Mouse (Mus musculus) thymus, postnatal 25 days (tissue): ENCODE results near the gene Olfr398.

Experiments used
- DNase-seq: peaks from one replicate; pipeline ENCODE4 v3.0.0; 2022

Olfr398 gene

DNA sequence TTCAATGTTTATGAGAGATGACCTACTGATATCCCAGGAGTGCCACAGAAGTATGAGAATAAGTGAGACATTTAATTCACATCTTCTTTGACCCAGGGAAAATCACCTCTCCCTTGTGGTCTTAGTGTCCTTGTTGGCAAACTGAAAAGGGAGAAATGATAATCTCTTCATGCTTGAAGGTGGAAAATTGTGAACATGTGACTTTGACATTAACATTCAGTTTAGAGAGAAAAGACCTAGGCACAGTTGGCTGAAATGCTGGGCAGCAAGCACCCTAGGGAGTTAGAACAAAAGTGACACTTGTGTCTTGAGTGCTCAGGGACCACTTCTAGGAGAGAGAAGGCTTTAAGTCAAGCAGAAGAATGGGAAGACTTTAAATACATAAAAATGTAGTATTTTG lies at the start of gene Olfr398:
TSS of gene Olfr398 (minus strand) at position 101 of the 400 bp plus-strand sequence.
- DNase-seq, result no peak

DNA sequence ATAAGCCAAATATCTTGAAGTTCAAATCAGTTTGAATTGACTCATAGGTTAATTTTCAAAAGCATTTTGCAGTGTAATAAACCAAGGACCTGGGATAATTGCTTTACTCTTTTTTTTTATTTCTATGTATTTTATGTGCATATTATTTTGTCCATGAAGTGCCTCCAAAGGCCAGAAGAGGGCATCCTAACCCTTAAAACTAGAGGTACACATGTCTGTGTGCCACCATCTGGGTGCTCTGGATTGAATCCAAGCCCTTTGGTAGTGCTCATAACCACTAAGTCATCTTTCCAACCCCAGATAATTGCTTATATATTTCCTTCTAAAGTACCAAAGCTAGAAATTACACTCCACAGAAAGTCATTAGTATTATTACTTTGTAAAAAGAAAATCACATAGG lies 2.9 kb upstream of the Olfr398 start:
- no peak for DNase-seq

DNA sequence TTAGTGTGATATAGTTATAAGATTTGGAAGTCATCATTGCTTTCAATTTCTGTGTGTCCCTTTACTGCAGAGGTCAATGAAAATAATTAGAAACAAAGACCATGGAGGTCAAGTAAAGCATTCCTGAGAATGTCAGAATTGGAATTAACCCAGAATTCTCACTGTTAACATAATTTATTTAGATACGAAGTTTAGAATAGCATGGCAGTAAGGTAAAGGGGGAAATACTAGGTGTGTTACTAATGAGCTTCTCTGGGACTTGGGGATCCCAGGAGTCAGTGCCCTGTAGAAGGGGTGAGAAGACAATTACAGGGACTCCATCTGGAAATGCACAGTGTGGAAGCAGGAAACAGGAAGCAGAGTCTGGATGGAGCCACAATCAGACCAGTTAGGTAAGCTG lies 29.7 kb downstream of the Olfr398 start, which contains the start of gene Olfr397:
TSS of gene Olfr397 (plus strand) at position 301 of the 400 bp plus-strand sequence.
- no peak for DNase-seq

DNA sequence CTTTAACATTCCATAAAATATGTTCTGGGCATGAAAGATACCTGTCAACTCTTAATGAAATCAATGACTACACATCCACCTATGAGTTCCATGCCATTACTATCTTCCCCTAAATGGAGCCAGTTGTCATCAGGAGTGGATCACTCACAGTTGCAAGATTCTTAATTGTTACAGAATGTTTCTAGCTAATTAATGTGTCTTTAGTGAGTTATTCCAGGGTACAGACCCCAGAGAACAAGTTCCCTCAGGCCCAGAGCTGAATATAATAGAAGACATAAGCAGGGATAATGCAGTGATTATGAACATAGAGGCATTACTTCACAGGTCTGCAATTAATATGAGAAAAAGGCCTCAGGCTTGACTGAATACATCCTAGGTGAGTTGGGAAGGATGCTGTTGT lies 53.8 kb downstream of the Olfr398 start, which contains the start of gene Olfr23:
TSS of gene Olfr23 (plus strand) at position 301 of the 400 bp plus-strand sequence.
- DNase-seq, result no peak
